Mouse (Mus musculus) midbrain, embryonic 13.5 days (tissue): ENCODE data around the gene Ndufs2. TPM values are rescaled to one million over a fixed set of nuclear protein-coding genes. Genes with fewer than 3 reads are reported as not detected.

Experiments
- ATAC-seq: fragments of 200-750 bp; cut with Nextera tagmentation; 2 replicates; pipeline ENCODE4 v1.8.0; 2017; ENCODE audit warnings: mild to moderate bottlenecking, moderate TSS enrichment, moderate library complexity
- H3K27ac ChIP-seq: fragments of 300-500 bp; sonication (generic); 2 replicates; pipeline ENCODE4 v1.5.1; 2015; ENCODE audit warnings: inconsistent platforms, mild to moderate bottlenecking, moderate library complexity
- H3K27me3 ChIP-seq: fragments of 300-500 bp; sonication (generic); 2 replicates; pipeline ENCODE4 v1.6.1; 2015; ENCODE audit warnings: mild to moderate bottlenecking, inconsistent platforms
- H3K36me3 ChIP-seq: fragments of 300-500 bp; sonication (generic); 2 replicates; pipeline ENCODE4 v1.6.1; 2015; ENCODE audit warnings: mild to moderate bottlenecking, inconsistent platforms
- H3K4me1 ChIP-seq: fragments of 300-500 bp; sonication (generic); replicated peaks from 2 replicates; pipeline ENCODE4 v1.6.1; 2015; ENCODE audit warnings: inconsistent platforms
- H3K4me2 ChIP-seq: fragments of 300-500 bp; sonication (generic); replicated peaks from 2 replicates; pipeline ENCODE4 v1.6.1; 2015; ENCODE audit warnings: moderate library complexity, mild to moderate bottlenecking, inconsistent platforms
- H3K4me3 ChIP-seq: fragments of 300-500 bp; sonication (generic); replicated peaks from 2 replicates; pipeline ENCODE4 v1.5.1; 2015; ENCODE audit warnings: mild to moderate bottlenecking, inconsistent platforms
- H3K9ac ChIP-seq: fragments of 300-500 bp; sonication (generic); replicated peaks from 2 replicates; pipeline ENCODE4 v1.6.1; 2015; ENCODE audit warnings: mild to moderate bottlenecking, inconsistent platforms
- H3K9me3 ChIP-seq: fragments of 300-500 bp; sonication (generic); 2 replicates; pipeline ENCODE4 v1.6.1; 2016; ENCODE audit warnings: mild to moderate bottlenecking, inconsistent platforms
- WGBS: fragments of 180-500 bp; shearing (Covaris S2); methylation state at CpG from one replicate; pipeline ENCODE4 v1.1.7; 2015; 5-methylcytosine and 5-hydroxymethylcytosine counted together
- polyA plus RNA-seq: library from polyadenylated mRNA; unstranded; fragments of >200 nt; fragmentation: Nextera tagmentation; extraction: Ambion mirVana; gene quantifications from 2 replicates; pipeline ENCODE4 v1.2.1, GENCODE M21; 2015

Ndufs2 gene
- polyA plus RNA-seq, 1 experiment from 2014 or later, result 234 TPM

DNA sequence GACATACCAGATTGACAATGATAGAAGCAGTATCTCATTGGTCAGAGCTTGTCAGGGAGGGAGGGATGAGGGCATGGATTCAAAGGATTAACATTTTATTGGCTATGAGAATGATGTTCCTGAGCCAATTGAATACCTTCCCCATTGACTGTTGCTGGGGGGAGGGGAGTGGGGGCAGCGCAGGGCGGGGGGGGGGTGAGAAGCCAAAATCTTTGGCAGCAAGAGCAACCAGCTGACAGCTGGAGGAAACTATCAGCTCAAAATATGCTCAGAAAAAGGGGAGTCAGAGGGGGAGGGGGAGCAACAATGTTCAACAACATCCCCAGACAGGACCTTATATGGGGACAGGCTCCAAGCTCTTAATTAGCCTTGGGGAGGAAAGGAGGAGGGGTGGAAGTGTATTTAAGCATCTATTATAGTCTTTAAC, 12.0 kb upstream of the Ndufs2 start:
- Histone ChIP-seq H3K9ac (no peak overlapping the region), H3K4me3 (peak overlapping the region; percentile 31; the same call in 1 of the 2 replicates), H3K36me3 (peaks cover 7% of the 10 kb centered on the region), H3K27me3 (peaks cover 8% of the 10 kb centered on the region; the same call in 1 of the 2 replicates), H3K27ac (peak overlapping the region; percentile 70), H3K4me1 (peaks cover 12% of the 10 kb centered on the region), H3K9me3 (no peaks in the 10 kb centered on the region), H3K4me2 (peak overlapping the region; percentile 55)
- 0% methylated on average over 2 of the region's 2 CpGs for WGBS
- peak; percentile 95 for ATAC-seq

DNA sequence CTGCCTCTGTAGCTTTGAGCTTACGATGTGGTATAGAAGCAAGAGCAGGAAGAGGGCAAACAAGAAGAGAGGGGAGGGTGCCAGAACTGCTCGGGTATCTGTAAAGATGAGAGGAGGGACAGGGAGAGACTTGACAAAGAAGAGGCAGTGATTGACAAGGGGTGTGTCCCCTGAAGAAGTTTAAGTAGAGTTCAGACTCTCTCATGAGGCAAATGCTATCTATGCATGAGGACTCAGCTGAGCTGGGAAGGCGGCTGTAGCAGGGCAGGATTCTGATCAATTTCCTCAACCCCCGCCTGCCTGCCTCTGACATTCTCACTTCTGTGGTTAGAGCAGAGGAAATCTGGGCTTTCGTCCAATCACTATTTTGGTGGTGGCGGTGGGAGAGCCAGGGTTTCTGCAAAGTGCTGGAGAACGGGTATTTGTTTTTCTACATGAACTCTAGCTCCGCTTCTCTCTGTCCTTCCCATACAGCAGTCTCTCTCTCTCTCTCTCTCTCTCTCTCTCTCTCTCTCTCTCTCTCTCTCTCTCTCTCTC, 11.5 kb upstream of the Ndufs2 start:
- Histone ChIP-seq H3K4me1 (peaks cover 12% of the 10 kb centered on the region), H3K4me3 (peak overlapping the region; percentile 31), H3K9me3 (no peaks in the 10 kb centered on the region), H3K27me3 (peaks cover 8% of the 10 kb centered on the region; the same call in 1 of the 2 replicates), H3K27ac (peak overlapping the region; percentile 82), H3K36me3 (peaks cover 7% of the 10 kb centered on the region), H3K4me2 (peak overlapping the region; percentile 55), H3K9ac (peak overlapping the region; percentile 58)
- 8% methylated on average over 8 of the region's 8 CpGs for WGBS
- peak; percentile 79 for ATAC-seq

DNA sequence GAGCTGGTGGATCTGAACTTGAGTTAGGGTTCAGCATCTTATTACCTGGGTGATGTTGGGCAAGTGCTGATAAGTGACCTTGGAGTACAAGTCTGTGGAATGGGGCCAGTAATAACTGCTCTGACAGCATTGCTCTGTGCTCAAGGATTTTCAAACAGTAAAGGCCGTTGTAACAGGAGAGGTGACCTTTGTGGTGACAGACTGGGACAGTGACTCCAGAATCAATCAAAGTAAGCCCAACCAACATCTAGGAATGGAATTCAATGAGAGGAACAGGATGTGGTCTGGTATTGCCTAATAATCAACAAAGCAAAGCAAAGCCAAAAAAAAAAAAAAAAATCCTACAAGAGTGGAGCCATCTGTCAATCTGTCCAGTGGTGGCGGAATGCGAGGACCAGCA, 9.1 kb upstream of the Ndufs2 start:
- 91% methylated on average over 3 of the region's 3 CpGs for WGBS
- no peak for ATAC-seq
- H3K27ac ChIP-seq, result no peak overlapping the region
- peaks cover 12% of the 10 kb centered on the region for H3K4me1 ChIP-seq
- peaks cover 7% of the 10 kb centered on the region for H3K36me3 ChIP-seq
- no peaks in the 10 kb centered on the region for H3K9me3 ChIP-seq
- no peak overlapping the region for H3K4me2 ChIP-seq
- H3K4me3 ChIP-seq, result no peak overlapping the region
- peaks cover 4% of the 10 kb centered on the region; the same call in 1 of the 2 replicates for H3K27me3 ChIP-seq
- no peak overlapping the region for H3K9ac ChIP-seq

DNA sequence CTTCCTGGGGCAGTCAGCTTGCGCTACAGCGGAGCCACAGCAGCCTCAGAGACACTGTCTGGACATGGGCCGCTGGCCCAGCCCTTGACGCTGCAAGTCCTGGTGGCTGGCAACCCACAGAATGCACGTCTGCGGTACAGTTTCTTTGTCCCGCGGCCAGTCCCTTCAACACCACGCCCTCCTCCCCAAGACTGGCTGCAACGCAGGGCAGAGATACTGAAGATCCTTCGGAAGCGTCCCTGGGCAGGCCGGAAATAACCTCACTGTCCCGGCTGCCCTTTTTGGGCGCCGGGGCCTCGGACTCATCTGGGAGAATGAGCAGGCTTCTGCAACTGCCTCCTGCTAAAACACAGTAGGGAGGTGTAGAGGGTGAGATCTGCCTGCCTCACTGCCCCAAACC, 7.7 kb upstream of the Ndufs2 start:
- Histone ChIP-seq H3K9me3 (no peaks in the 10 kb centered on the region), H3K4me1 (peaks cover 12% of the 10 kb centered on the region), H3K9ac (no peak overlapping the region), H3K36me3 (peaks cover 7% of the 10 kb centered on the region), H3K4me3 (no peak overlapping the region), H3K4me2 (no peak overlapping the region), H3K27me3 (no peaks in the 10 kb centered on the region), H3K27ac (no peak overlapping the region)
- 83% methylated on average over 17 of the region's 17 CpGs for WGBS
- ATAC-seq, result no peak

DNA sequence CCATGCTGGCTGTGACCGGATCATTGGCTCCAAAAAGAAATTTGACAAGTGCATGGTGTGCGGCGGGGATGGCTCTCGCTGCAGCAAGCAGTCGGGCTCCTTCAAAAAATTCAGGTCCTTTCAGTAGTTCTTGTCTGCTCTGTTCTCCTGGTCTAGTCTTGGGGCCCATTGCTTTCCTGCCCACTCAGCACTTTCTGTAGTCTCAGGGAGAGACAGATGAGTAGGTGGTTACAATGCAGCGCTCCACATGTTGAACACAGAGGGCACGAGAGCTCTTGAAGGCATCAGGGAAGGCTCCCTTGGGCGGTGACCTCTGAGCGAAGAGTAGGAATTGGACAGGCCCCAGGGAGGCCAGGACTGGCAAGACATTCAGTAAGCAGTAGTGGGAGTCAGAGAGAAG, 6.6 kb upstream of the Ndufs2 start:
- H3K4me1 ChIP-seq, result peaks cover 8% of the 10 kb centered on the region
- no peak for ATAC-seq
- 91% methylated on average over 9 of the region's 9 CpGs for WGBS
- H3K27ac ChIP-seq, result no peak overlapping the region
- H3K36me3 ChIP-seq, result peaks cover 7% of the 10 kb centered on the region
- no peak overlapping the region for H3K4me2 ChIP-seq
- no peaks in the 10 kb centered on the region for H3K9me3 ChIP-seq
- H3K4me3 ChIP-seq, result no peak overlapping the region
- no peaks in the 10 kb centered on the region for H3K27me3 ChIP-seq
- no peak overlapping the region for H3K9ac ChIP-seq

DNA sequence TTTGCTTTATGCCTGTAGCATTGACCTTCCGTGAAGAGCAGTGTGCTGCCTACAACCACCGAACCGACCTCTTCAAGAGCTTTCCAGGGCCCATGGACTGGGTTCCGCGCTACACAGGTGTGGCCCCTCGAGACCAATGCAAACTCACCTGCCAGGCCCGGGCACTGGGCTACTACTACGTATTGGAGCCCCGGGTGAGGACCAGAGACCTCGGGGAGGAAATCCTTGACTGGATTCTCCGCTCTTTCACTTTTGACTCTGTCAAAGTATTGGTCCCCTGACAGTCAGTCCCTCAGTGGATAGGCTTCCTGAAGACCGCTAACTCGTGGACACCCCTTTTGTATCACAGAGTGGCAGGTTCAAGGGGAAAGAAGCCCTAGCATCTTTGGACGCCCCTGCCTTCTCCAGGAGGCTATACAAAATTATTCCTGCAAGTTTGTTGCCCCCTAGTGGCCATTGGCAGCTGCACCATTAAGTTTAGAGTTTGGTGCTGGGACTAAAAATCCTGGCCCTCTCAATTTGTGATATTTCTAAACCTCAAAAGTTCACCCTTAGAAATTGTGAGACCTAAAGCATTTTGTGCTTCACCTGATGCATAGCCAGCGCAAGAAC, 5.9 kb upstream of the Ndufs2 start:
- Histone ChIP-seq H3K27ac (no peak overlapping the region), H3K36me3 (peaks cover 7% of the 10 kb centered on the region), H3K4me2 (no peak overlapping the region), H3K9me3 (no peaks in the 10 kb centered on the region), H3K27me3 (no peaks in the 10 kb centered on the region), H3K4me3 (no peak overlapping the region), H3K4me1 (peaks cover 7% of the 10 kb centered on the region), H3K9ac (no peak overlapping the region)
- WGBS, result 68% methylated on average over 15 of the region's 15 CpGs
- no peak for ATAC-seq

DNA sequence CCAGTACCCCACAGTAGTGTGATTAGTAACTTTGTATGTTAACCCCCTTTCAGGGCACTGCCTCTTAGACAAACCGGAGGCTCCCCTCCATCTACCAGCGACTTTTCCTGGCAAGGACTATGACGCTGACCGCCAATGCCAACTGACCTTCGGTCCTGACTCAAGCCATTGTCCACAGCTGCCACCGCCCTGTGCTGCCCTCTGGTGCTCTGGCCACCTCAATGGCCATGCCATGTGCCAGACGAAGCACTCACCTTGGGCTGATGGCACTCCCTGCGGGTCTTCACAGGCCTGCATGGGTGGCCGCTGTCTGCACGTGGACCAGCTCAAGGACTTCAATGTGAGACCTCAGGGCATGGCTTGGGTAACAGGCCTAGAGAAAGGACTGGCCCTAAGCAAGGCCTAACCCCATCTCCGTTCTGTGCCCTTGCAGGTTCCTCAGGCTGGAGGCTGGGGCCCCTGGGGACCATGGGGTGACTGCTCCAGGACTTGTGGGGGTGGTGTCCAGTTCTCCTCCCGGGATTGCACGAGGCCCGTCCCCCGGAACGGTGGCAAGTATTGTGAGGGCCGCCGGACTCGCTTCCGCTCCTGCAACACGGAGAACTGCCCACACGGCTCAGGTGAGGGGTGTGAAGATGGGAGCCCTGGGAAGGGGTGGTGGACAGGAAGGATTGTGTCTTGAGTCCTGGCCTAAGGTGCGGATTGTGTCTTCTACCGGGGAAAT, 5.1 kb upstream of the Ndufs2 start:
- Histone ChIP-seq H3K4me2 (no peak overlapping the region), H3K27me3 (no peaks in the 10 kb centered on the region), H3K36me3 (peaks cover 7% of the 10 kb centered on the region), H3K4me3 (no peak overlapping the region), H3K27ac (no peak overlapping the region), H3K9ac (no peak overlapping the region), H3K9me3 (no peaks in the 10 kb centered on the region), H3K4me1 (peaks cover 14% of the 10 kb centered on the region)
- ATAC-seq, result no peak
- 91% methylated on average over 24 of the region's 24 CpGs for WGBS

DNA sequence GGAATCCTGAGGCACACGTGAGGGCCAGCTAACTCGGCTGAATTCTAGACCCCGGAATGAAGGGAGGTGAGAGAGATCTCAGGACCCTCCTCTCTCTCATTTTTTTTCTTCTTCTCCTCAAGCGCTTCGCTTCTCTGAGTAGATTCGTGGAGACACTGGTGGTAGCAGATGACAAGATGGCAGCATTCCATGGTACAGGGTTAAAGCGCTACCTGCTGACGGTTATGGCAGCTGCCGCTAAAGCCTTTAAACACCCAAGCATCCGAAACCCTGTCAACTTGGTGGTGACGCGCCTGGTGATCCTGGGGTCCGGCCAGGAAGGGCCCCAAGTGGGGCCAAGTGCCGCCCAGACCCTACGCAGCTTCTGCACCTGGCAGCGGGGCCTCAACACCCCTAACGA, 1.2 kb upstream of the Ndufs2 start:
- Histone ChIP-seq H3K27me3 (no peaks in the 10 kb centered on the region), H3K27ac (peak overlapping the region; percentile 45), H3K4me3 (no peak overlapping the region; the same call in 1 of the 2 replicates), H3K9ac (peak overlapping the region; percentile 53; the same call in 1 of the 2 replicates), H3K9me3 (no peaks in the 10 kb centered on the region), H3K36me3 (no peaks in the 10 kb centered on the region), H3K4me1 (peaks cover 44% of the 10 kb centered on the region), H3K4me2 (peak overlapping the region; percentile 56)
- 49% methylated on average over 17 of the region's 17 CpGs for WGBS
- no peak for ATAC-seq

DNA sequence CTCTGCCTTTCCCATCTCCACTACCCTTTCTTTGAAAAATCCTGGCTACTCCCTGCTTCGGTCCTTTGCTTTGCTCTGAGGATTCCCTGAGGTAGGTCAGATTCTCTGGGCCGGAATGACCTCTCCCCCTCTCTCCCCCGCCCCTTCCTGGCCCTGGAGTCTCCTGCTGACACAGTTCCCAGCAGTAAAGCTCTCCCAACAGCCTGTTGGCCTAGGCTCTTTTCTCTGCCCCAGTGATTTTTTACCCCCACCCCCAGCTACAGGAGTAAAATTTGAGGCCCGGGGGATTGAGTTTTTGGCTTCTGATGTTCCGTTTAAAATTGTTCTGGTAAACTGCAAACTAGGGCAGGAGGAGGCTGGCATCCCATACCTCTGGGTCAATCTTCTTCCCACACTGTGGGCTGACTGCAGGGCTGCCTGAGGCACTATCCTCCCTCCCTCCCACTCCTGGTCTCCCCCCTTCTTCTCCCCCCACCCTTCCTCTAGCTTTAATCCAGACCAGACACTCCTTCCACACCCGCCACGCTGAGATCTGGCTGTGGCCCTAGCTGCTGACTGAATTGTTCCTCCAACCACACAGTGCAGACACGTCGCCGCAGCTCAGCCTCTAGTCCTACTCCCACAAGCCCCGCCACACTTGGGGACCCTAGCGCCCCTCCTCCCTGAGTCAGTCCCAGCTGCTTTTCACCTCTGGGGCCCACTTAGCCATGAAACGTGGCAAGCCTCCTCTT, 571 bp upstream of the Ndufs2 start:
- peak overlapping the region; percentile 45 for H3K27ac ChIP-seq
- peak overlapping the region; percentile 56 for H3K4me2 ChIP-seq
- H3K9ac ChIP-seq, result peak overlapping the region; percentile 53
- 3% methylated on average over 13 of the region's 13 CpGs for WGBS
- no peaks in the 10 kb centered on the region for H3K27me3 ChIP-seq
- peak overlapping the region; percentile 23 for H3K4me3 ChIP-seq
- no peaks in the 10 kb centered on the region for H3K9me3 ChIP-seq
- H3K4me1 ChIP-seq, result peaks cover 46% of the 10 kb centered on the region
- no peaks in the 10 kb centered on the region for H3K36me3 ChIP-seq
- no peak for ATAC-seq

DNA sequence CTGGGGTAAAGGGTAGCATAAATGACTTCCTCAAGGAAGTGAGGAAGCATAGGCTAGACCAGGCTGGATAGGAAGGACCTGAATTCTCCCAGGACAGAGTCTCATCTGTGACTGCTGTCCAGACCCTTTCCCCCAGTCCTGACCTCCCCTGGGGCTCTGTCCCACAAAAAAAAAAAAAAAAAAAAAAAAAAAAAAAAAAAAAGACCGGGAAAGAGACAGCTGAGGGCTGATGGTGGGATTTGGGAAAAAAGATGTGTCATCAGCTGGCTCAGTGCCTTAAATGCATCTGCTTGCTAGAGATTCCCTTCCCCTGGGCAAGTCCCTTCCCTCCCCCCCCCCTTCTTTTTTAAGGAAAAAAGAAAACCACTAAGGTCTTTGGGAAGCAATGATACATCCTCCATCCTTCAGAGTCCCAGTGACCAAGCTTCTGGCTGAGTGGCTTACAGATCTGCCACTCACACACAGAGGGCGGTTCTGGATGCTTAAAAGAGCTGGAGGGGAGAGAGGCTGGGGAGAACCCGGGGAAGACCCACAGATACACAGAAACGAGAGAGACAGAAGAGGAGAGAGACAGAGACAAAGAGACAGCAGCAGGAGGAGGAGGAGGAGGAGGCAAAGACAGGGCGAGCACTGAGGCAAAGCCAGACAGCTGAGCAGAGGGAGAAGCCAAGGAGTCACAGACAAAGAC, 1.1 kb downstream of the Ndufs2 start, which contains the start of gene Adamts4:
Adamts4 (plus strand) TSS at position 509 of the 688 bp plus-strand sequence.
- H3K27ac ChIP-seq, result peak within 1 kb of the TSS; percentile 49
- H3K4me1 ChIP-seq, result peaks cover 57% of the 10 kb centered on the region
- peak within 1 kb of the TSS; percentile 23 for H3K4me3 ChIP-seq
- no peak for ATAC-seq
- peaks cover 2% of the 10 kb centered on the region; the same call in 1 of the 2 replicates for H3K36me3 ChIP-seq
- no peaks in the 10 kb centered on the region for H3K9me3 ChIP-seq
- peak within 1 kb of the TSS; percentile 53 for H3K9ac ChIP-seq
- WGBS, result 7% methylated on average over 4 of the region's 5 CpGs
- peak within 1 kb of the TSS; percentile 56 for H3K4me2 ChIP-seq
- no peaks in the 10 kb centered on the region for H3K27me3 ChIP-seq
